Mouse (Mus musculus): ENCODE results near the gene Tspo2. TPM values are rescaled to one million over a fixed set of nuclear protein-coding genes. Genes with fewer than 3 reads are reported as not detected.

Tspo2 gene
- total RNA-seq, 2 experiments from 2014 or later: 1.0 TPM; not detected in 1

GRCm38 (mm10) chr17:48419571-48419970, 31.8 kb downstream of the Tspo2 start:
- no peak for DNase-seq
- intact Hi-C loops (cut with DNase I): no loop called here

GRCm38 (mm10) chr17:48418781-48419180, 32.5 kb downstream of the Tspo2 start:
- intact Hi-C loops (cut with DNase I): no loop called here
- DNase-seq: no peak

- intact Hi-C loops (cut with DNase I): no loop called here
- DNase-seq: no peak
Measured at GRCm38 (mm10) chr17:48418174-48418573, 33.1 kb downstream of the Tspo2 start.

GRCm38 (mm10) chr17:48417521-48417920, 33.8 kb downstream of the Tspo2 start:
- intact Hi-C loops (cut with DNase I): loop anchor here (1.0 to 2.0 kb wide), 2 partner anchors 49 to 185 kb away; no protein-coding TSS in a partner anchor

GRCm38 (mm10) chr17:48416425-48417195, 34.7 kb downstream of the Tspo2 start:
- intact Hi-C loops (cut with DNase I): loop anchor here (1.0 to 2.0 kb wide), 2 partner anchors 50 to 186 kb away; no protein-coding TSS in a partner anchor
- peak; percentile 73 to 82 for DNase-seq

More at GRCm38 (mm10) chr17:48417521-48417920, 33.8 kb downstream of the Tspo2 start:
- no peak for DNase-seq

GRCm38 (mm10) chr17:48416011-48416410, 35.3 kb downstream of the Tspo2 start:
- DNase-seq: peak in 1 of 2 experiments; percentile 62
- intact Hi-C loops (cut with DNase I): loop anchor here (2.0 kb wide), 1 partner anchor 51 kb away; no protein-coding TSS in a partner anchor

GRCm38 (mm10) chr17:48411241-48411640, 40.1 kb downstream of the Tspo2 start:
- intact Hi-C loops (cut with DNase I): no loop called here
- no peak for DNase-seq

- DNase-seq: no peak
- intact Hi-C loops (cut with DNase I): no loop called here
Measured at GRCm38 (mm10) chr17:48410299-48410785, 41.0 kb downstream of the Tspo2 start.

- intact Hi-C loops (cut with DNase I): no loop called here
- DNase-seq: peak; percentile 100
Measured at GRCm38 (mm10) chr17:48409380-48410298, 41.7 kb downstream of the Tspo2 start, which contains the start of the genes Nfya and Oard1. Nfya (minus strand) TSS chr17:48409906. Oard1 (plus strand) TSS chr17:48410014.

GRCm38 (mm10) chr17:48408526-48409291, 42.6 kb downstream of the Tspo2 start:
- intact Hi-C loops (cut with DNase I): no loop called here
- DNase-seq: peak; percentile 81

GRCm38 (mm10) chr17:48407910-48408525, 43.3 kb downstream of the Tspo2 start:
- no peak for DNase-seq
- intact Hi-C loops (cut with DNase I): no loop called here

- intact Hi-C loops (cut with DNase I): no loop called here
- DNase-seq: no peak
Measured at GRCm38 (mm10) chr17:48407154-48407553, 44.2 kb downstream of the Tspo2 start.

- DNase-seq: no peak
- intact Hi-C loops (cut with DNase I): no loop called here
Measured at GRCm38 (mm10) chr17:48404706-48405105, 46.6 kb downstream of the Tspo2 start.

GRCm38 (mm10) chr17:48403848-48404247, 47.5 kb downstream of the Tspo2 start:
- DNase-seq: no peak
- intact Hi-C loops (cut with DNase I): no loop called here

- DNase-seq: no peak
- intact Hi-C loops (cut with DNase I): no loop called here
Measured at GRCm38 (mm10) chr17:48402751-48403150, 48.6 kb downstream of the Tspo2 start.

GRCm38 (mm10) chr17:48401710-48402109, 49.6 kb downstream of the Tspo2 start:
- intact Hi-C loops (cut with DNase I): no loop called here
- no peak for DNase-seq
